Comparison of ENCODE assay signal across 9 mouse cellular contexts in the genomic region with DNA sequence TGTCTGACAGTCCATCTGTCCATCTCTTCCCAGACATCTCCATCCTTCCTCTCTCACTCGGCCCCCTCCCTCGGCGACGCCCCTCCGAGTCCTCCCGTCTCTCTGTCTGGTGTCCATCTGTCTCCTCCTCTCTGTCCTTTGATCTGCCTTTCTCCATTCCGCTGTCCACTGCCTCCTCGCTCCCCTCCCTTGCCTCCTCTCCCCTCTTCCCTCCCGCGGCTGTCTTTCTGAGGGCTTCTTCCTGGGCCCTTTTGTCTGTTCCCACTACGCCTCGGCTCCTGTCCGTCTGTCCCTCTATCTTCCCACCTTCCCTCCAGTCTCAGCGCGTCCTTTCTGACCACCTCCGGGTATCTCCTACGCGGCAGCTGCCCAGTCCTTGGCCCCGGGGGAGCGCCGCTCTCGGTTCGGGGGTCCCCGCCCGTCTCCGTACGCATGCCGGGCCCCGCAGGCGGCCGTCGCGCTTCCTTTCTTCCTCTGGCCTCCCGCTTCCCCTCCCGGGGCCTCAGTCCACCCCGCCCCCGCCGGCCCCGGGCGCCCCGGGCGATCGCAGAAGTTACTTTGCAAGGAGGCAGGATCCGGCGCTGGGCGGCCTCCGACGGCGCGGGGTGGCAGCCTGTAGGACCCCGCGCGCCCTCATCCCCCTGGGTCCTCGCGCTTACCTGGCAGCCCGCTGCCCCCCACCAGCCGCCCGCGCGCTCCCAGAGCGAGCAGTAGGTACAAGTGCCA. TPM values are rescaled to one million over a fixed set of nuclear protein-coding genes. Genes with fewer than 3 reads are reported as not detected.
DNase-seq lines count a peak whose midpoint lies in the region; ATAC-seq and TF ChIP-seq lines count a peak whose summit lies in the region.
"Had no signal": no experiment of that assay in that cellular context is flagged by ENCODE, and none has a peak within 500 bp of the region (broad histone marks: within the 10 kb centered on the region; RNA-seq: fewer than 3 reads in every experiment).

No protein-coding gene starts in this region.

- H3K4me3 ChIP-seq in forebrain, embryonic 16.5 days (replicated peaks; ENCODE audit: low read length): peak overlapping the region; percentile 65
- H3K4me3 ChIP-seq in kidney, postnatal 0 days (replicated peaks; ENCODE audit: low read depth, low read length): peak overlapping the region; percentile 51
- H3K4me3 ChIP-seq in midbrain, embryonic 10.5 days: peak overlapping the region; percentile 89

- H3K4me1 ChIP-seq in forebrain, embryonic 16.5 days (replicated peaks; ENCODE audit: control insufficient read depth, insufficient read depth, low read length): peaks cover 13% of the 10 kb centered on the region; the same call in 1 of the 2 replicates
- H3K4me1 ChIP-seq in kidney, postnatal 0 days (replicated peaks; ENCODE audit: insufficient read depth, low read length): peaks cover 10% of the 10 kb centered on the region; the same call in 1 of the 2 replicates
- peaks cover 83% of the 10 kb centered on the region for H3K4me1 ChIP-seq in midbrain, embryonic 10.5 days

- no peak for TF ChIP-seq CTCF in kidney, postnatal 0 days (IDR thresholded peaks at IDR 0.05; ENCODE audit: low read depth)

- no peaks in the 10 kb centered on the region for H3K36me3 ChIP-seq in forebrain, embryonic 16.5 days (ENCODE audit: control insufficient read depth, insufficient read depth)
- no peaks in the 10 kb centered on the region for H3K36me3 ChIP-seq in kidney, postnatal 0 days (ENCODE audit: insufficient read depth, low read length)
- peaks cover 34% of the 10 kb centered on the region for H3K36me3 ChIP-seq in midbrain, embryonic 10.5 days

- peak; percentile 25 to 26 for DNase-seq in heart, adult 18-20 months
- no peak for DNase-seq in heart, adult 11 months
- peak; percentile 15 for DNase-seq in ZHBTc4 (ENCODE audit: low read depth, low spot score)
- DNase-seq in kidney, postnatal 0 days (ENCODE audit: low spot score): peak; percentile 50
- peak; percentile 58 for DNase-seq in midbrain, embryonic 10.5 days (ENCODE audit: low spot score)
- DNase-seq in layer of hippocampus, postnatal 36 days: no peak
- DNase-seq in cerebellum, adult 8-10 months: no peak

- no peak overlapping the region; the same call in 1 of the 2 replicates for H3K27ac ChIP-seq in forebrain, embryonic 16.5 days (ENCODE audit: low read length)
- no peak overlapping the region for H3K27ac ChIP-seq in kidney, postnatal 0 days
- H3K27ac ChIP-seq in midbrain, embryonic 10.5 days (replicated peaks): peak overlapping the region; percentile 91

- peak overlapping the region; percentile 76 for H3K4me2 ChIP-seq in forebrain, embryonic 16.5 days (ENCODE audit: low read length)
- H3K4me2 ChIP-seq in kidney, postnatal 0 days (ENCODE audit: low read length): peak overlapping the region; percentile 93

- peak; percentile 29; the same call in 1 of the 2 replicates for ATAC-seq in forebrain, embryonic 16.5 days
- peak; percentile 23; the same call in 1 of the 2 replicates for ATAC-seq in kidney, postnatal 0 days (replicated peaks; ENCODE audit: low FRiP score, low read depth)

- no peaks in the 10 kb centered on the region for H3K27me3 ChIP-seq in forebrain, embryonic 16.5 days (replicated peaks; ENCODE audit: control insufficient read depth, insufficient read depth, low read length)
- H3K27me3 ChIP-seq in kidney, postnatal 0 days (ENCODE audit: insufficient read depth, low read length): 0 out of 2 replicates have a peak, but pooled peaks cover 12% of the 10 kb centered on the region
- peaks cover 75% of the 10 kb centered on the region for H3K27me3 ChIP-seq in midbrain, embryonic 10.5 days (ENCODE audit: low read depth, poor library complexity, severe bottlenecking)

- peak overlapping the region; percentile 77 for H3K9ac ChIP-seq in forebrain, embryonic 16.5 days (replicated peaks; ENCODE audit: low read depth, low read length)
- H3K9ac ChIP-seq in kidney, postnatal 0 days (ENCODE audit: low read depth, low read length): peak overlapping the region; percentile 54; the same call in 1 of the 2 replicates

- no peaks in the 10 kb centered on the region for H3K9me3 ChIP-seq in forebrain, embryonic 16.5 days (ENCODE audit: control insufficient read depth, low read length)
- no peaks in the 10 kb centered on the region for H3K9me3 ChIP-seq in kidney, postnatal 0 days (replicated peaks; ENCODE audit: low read length)
- H3K9me3 ChIP-seq in midbrain, embryonic 10.5 days (replicated peaks): no peaks in the 10 kb centered on the region

- WGBS in forebrain, embryonic 16.5 days: under 1% methylated on average over 61 of the region's 61 CpGs
- under 1% methylated on average over 58 of the region's 61 CpGs for WGBS in kidney, postnatal 0 days
- under 1% methylated on average over 61 of the region's 61 CpGs for WGBS in midbrain, embryonic 10.5 days

RNA-seq across cellular contexts. Expression of a gene that starts 0.5 kb away (rescaled TPM):
- total RNA-seq in heart, adult 18-20 months (2021): under 1 TPM; 0.62 to 0.72 TPM
- 21.9 and 23.6 TPM in 2 replicates for polyA plus RNA-seq in forebrain, embryonic 16.5 days (2015; fragmentation: Nextera tagmentation; extraction: Ambion mirVana)
- polyA plus RNA-seq in kidney, postnatal 0 days (2015; fragmentation: Nextera tagmentation; extraction: Ambion mirVana): 3.0 and 3.3 TPM in 2 replicates
- 64.4 and 74.8 TPM in 2 replicates for polyA plus RNA-seq in midbrain, embryonic 10.5 days (2016; fragmentation: Nextera tagmentation; extraction: Ambion mirVana)
- total RNA-seq in layer of hippocampus, postnatal 36 days (2021): 10 to 100 TPM; 19.3 to 21.8 TPM
- total RNA-seq: CH12.LX had no signal

RNA-seq across cellular contexts. Expression of a gene that starts 54.9 kb away (rescaled TPM):
- total RNA-seq in heart, adult 18-20 months (2021): not detected
- polyA plus RNA-seq in forebrain, embryonic 16.5 days (2015; fragmentation: Nextera tagmentation; extraction: Ambion mirVana): 400 and 477 TPM in 2 replicates
- 0.11 and 0.22 TPM in 2 replicates for polyA plus RNA-seq in kidney, postnatal 0 days (2015; fragmentation: Nextera tagmentation; extraction: Ambion mirVana)
- polyA plus RNA-seq in midbrain, embryonic 10.5 days (2016; fragmentation: Nextera tagmentation; extraction: Ambion mirVana): 8.4 and 10.7 TPM in 2 replicates
- total RNA-seq in layer of hippocampus, postnatal 36 days (2021): 100 to 1,000 TPM; 167 to 170 TPM

Comparison
In these comparisons a context has a peak if more than half of its experiments do, and no peak if none do; other contexts are left out.
1. DNase-seq: peak in heart, adult 18-20 months (2 of 2), ZHBTc4 (single experiment), kidney, postnatal 0 days (single experiment) and midbrain, embryonic 10.5 days (single experiment); none in heart, adult 11 months (single experiment), layer of hippocampus, postnatal 36 days (0 of 2) and cerebellum, adult 8-10 months (single experiment).
2. RNA of a gene that starts 54.9 kb away (polyA plus RNA-seq): 400 to 477 TPM in forebrain, embryonic 16.5 days; 8.4 to 10.7 TPM in midbrain, embryonic 10.5 days and 0.11 to 0.22 TPM in kidney, postnatal 0 days; every median in the first group is over 10 times any median in the second.
3. Peak in every context shown above with its lines, with median percentiles within 50 percentile points of each other: H3K4me3 ChIP-seq.